Mouse (Mus musculus): ENCODE results near the gene Ramac. TPM values are rescaled to one million over a fixed set of nuclear protein-coding genes. Genes with fewer than 3 reads are reported as not detected.

Ramac gene
- polyA plus RNA-seq, 1 experiment from 2014 or later: 166 TPM

- H3K4me1 ChIP-seq: peaks cover 4% of the 10 kb centered on the region; the same call in 1 of the 2 replicates
- no peaks in the 10 kb centered on the region for H3K27me3 ChIP-seq
- peak overlapping the region; percentile 55 for H3K27ac ChIP-seq (replicated peaks)
- H3K9me3 ChIP-seq: no peaks in the 10 kb centered on the region
- no peak overlapping the region for H3K9ac ChIP-seq (replicated peaks)
- no peak for ATAC-seq (replicated peaks)
- WGBS: 62% methylated on average over 5 of the region's 5 CpGs
- no peak overlapping the region for H3K4me3 ChIP-seq
- peaks cover 2% of the 10 kb centered on the region; the same call in 1 of the 2 replicates for H3K36me3 ChIP-seq
- no peak overlapping the region for H3K4me2 ChIP-seq (replicated peaks)
Observed at GRCm38 (mm10) chr7:81806067-81806466, 43.3 kb downstream of the Ramac start.

Other genes starting within 250 kb of the Ramac start
- 0.31 and 0.34 TPM in 2 replicates for gene Fsd2, start 196.0 kb upstream of the Ramac start, polyA plus RNA-seq (2015; fragmentation: Nextera tagmentation; extraction: Ambion mirVana)
- gene Whamm, start 191.7 kb upstream of the Ramac start, polyA plus RNA-seq (2015; fragmentation: Nextera tagmentation; extraction: Ambion mirVana): 5.7 and 7.6 TPM in 2 replicates
- 25.0 and 25.9 TPM in 2 replicates for gene Homer2, start 55.4 kb upstream of the Ramac start, polyA plus RNA-seq (2015; fragmentation: Nextera tagmentation; extraction: Ambion mirVana)
- gene 3110040N11Rik, start 26.6 kb downstream of the Ramac start, polyA plus RNA-seq (2015; fragmentation: Nextera tagmentation; extraction: Ambion mirVana): 51.6 and 52.2 TPM in 2 replicates
- 96.3 and 108 TPM in 2 replicates for gene Btbd1, start 66.5 kb downstream of the Ramac start, polyA plus RNA-seq (2015; fragmentation: Nextera tagmentation; extraction: Ambion mirVana)
- not detected in 2 replicates for gene Gm10160, start 92.9 kb downstream of the Ramac start, polyA plus RNA-seq (2015; fragmentation: Nextera tagmentation; extraction: Ambion mirVana)
- 7.1 and 7.6 TPM in 2 replicates for gene Tm6sf1, start 96.1 kb downstream of the Ramac start, polyA plus RNA-seq (2015; fragmentation: Nextera tagmentation; extraction: Ambion mirVana)
- 56.7 and 60.7 TPM in 2 replicates for gene Hdgfl3, start 171.5 kb downstream of the Ramac start, polyA plus RNA-seq (2015; fragmentation: Nextera tagmentation; extraction: Ambion mirVana)
- 0.04 and 0.05 TPM in 2 replicates for gene Bnc1, start 229.4 kb downstream of the Ramac start, polyA plus RNA-seq (2015; fragmentation: Nextera tagmentation; extraction: Ambion mirVana)

Measured in forebrain, embryonic 15.5 days (tissue).